Mouse (Mus musculus): ENCODE results near the gene D5Ertd579e. TPM values are rescaled to one million over a fixed set of nuclear protein-coding genes. Genes with fewer than 3 reads are reported as not detected.

The D5Ertd579e gene
- polyA plus RNA-seq, 1 experiment from 2014 or later = 30.2 TPM

GRCm38 (mm10) chr5:36698067-36698670 is 2.3 kb upstream of the D5Ertd579e start:
- Histone ChIP-seq H3K9me3 (replicated peaks; ENCODE audit: control insufficient read depth, low read length) (no peaks in the 10 kb centered on the region), H3K4me1 (ENCODE audit: control insufficient read depth, insufficient read depth, low read length) (peaks cover 8% of the 10 kb centered on the region), H3K27ac (ENCODE audit: low read depth, low read length) (no peak overlapping the region), H3K9ac (ENCODE audit: low read length) (no peak overlapping the region), H3K4me2 (ENCODE audit: low read length) (no peak overlapping the region), H3K36me3 (ENCODE audit: control insufficient read depth, insufficient read depth, low read length) (no peaks in the 10 kb centered on the region), H3K4me3 (ENCODE audit: low read depth, low read length) (no peak overlapping the region), H3K27me3 (replicated peaks; ENCODE audit: control insufficient read depth, insufficient read depth, low read length) (no peaks in the 10 kb centered on the region)
- 81% methylated on average over 7 of the region's 7 CpGs for WGBS
- DNase-seq (ENCODE audit: low spot score) (no peak), ATAC-seq (no peak)

- DNase-seq (ENCODE audit: low spot score) (peak; percentile 7), ATAC-seq (no peak)
- peak overlapping the region; percentile 89 for H3K9ac ChIP-seq (ENCODE audit: low read length)
- WGBS = 80% methylated on average over 11 of the region's 11 CpGs
- no peaks in the 10 kb centered on the region for H3K36me3 ChIP-seq (ENCODE audit: control insufficient read depth, insufficient read depth, low read length)
- no peaks in the 10 kb centered on the region for H3K9me3 ChIP-seq (replicated peaks; ENCODE audit: control insufficient read depth, low read length)
- no peaks in the 10 kb centered on the region for H3K27me3 ChIP-seq (replicated peaks; ENCODE audit: control insufficient read depth, insufficient read depth, low read length)
- peaks cover 8% of the 10 kb centered on the region for H3K4me1 ChIP-seq (ENCODE audit: control insufficient read depth, insufficient read depth, low read length)
- peak overlapping the region; percentile 76; the same call in 1 of the 2 replicates for H3K4me3 ChIP-seq (ENCODE audit: low read depth, low read length)
- peak overlapping the region; percentile 74 for H3K4me2 ChIP-seq (ENCODE audit: low read length)
- H3K27ac ChIP-seq (ENCODE audit: low read depth, low read length) = no peak overlapping the region
Observed at GRCm38 (mm10) chr5:36696504-36697300, 878 bp upstream of the D5Ertd579e start.

- DNase-seq (ENCODE audit: low spot score) (peak; percentile 25), ATAC-seq (no peak)
- H3K9me3 ChIP-seq (replicated peaks; ENCODE audit: control insufficient read depth, low read length) = no peaks in the 10 kb centered on the region
- H3K4me1 ChIP-seq (ENCODE audit: control insufficient read depth, insufficient read depth, low read length) = peaks cover 8% of the 10 kb centered on the region
- H3K4me3 ChIP-seq (ENCODE audit: low read depth, low read length) = peak overlapping the region; percentile 76
- no peaks in the 10 kb centered on the region for H3K36me3 ChIP-seq (ENCODE audit: control insufficient read depth, insufficient read depth, low read length)
- WGBS = 5% methylated on average over 14 of the region's 14 CpGs
- H3K27me3 ChIP-seq (replicated peaks; ENCODE audit: control insufficient read depth, insufficient read depth, low read length) = no peaks in the 10 kb centered on the region
- peak overlapping the region; percentile 93 for H3K4me2 ChIP-seq (ENCODE audit: low read length)
- H3K27ac ChIP-seq (ENCODE audit: low read depth, low read length) = peak overlapping the region; percentile 91
- peak overlapping the region; percentile 89 for H3K9ac ChIP-seq (ENCODE audit: low read length)
Observed at GRCm38 (mm10) chr5:36695005-36695404, 819 bp downstream of the D5Ertd579e start.

- DNase-seq (ENCODE audit: low spot score) (no peak), ATAC-seq (no peak)
- H3K4me3 ChIP-seq (ENCODE audit: low read depth, low read length) = no peak overlapping the region
- H3K27me3 ChIP-seq (replicated peaks; ENCODE audit: control insufficient read depth, insufficient read depth, low read length) = no peaks in the 10 kb centered on the region
- H3K9me3 ChIP-seq (replicated peaks; ENCODE audit: control insufficient read depth, low read length) = no peaks in the 10 kb centered on the region
- H3K4me1 ChIP-seq (ENCODE audit: control insufficient read depth, insufficient read depth, low read length) = peaks cover 8% of the 10 kb centered on the region
- no peak overlapping the region for H3K4me2 ChIP-seq (ENCODE audit: low read length)
- 93% methylated on average over 2 of the region's 2 CpGs for WGBS
- H3K36me3 ChIP-seq (ENCODE audit: control insufficient read depth, insufficient read depth, low read length) = no peaks in the 10 kb centered on the region
- 0 out of 2 replicates have a peak overlapping the region, but pooled peaks have one; percentile 25 for H3K9ac ChIP-seq (ENCODE audit: low read length)
- H3K27ac ChIP-seq (ENCODE audit: low read depth, low read length) = no peak overlapping the region
Observed at GRCm38 (mm10) chr5:36693651-36694050, 2.2 kb downstream of the D5Ertd579e start.

- no peak overlapping the region for H3K4me2 ChIP-seq (ENCODE audit: low read length)
- no peak overlapping the region for H3K9ac ChIP-seq (ENCODE audit: low read length)
- H3K36me3 ChIP-seq (ENCODE audit: control insufficient read depth, insufficient read depth, low read length) = peaks cover 6% of the 10 kb centered on the region; the same call in 1 of the 2 replicates
- H3K27me3 ChIP-seq (replicated peaks; ENCODE audit: control insufficient read depth, insufficient read depth, low read length) = no peaks in the 10 kb centered on the region
- H3K4me3 ChIP-seq (ENCODE audit: low read depth, low read length) = no peak overlapping the region
- peaks cover 8% of the 10 kb centered on the region for H3K4me1 ChIP-seq (ENCODE audit: control insufficient read depth, insufficient read depth, low read length)
- H3K27ac ChIP-seq (ENCODE audit: low read depth, low read length) = no peak overlapping the region
- DNase-seq (ENCODE audit: low spot score) (no peak), ATAC-seq (no peak)
- no peaks in the 10 kb centered on the region for H3K9me3 ChIP-seq (replicated peaks; ENCODE audit: control insufficient read depth, low read length)
- 93% methylated on average over 1 of the region's 1 CpGs for WGBS
Observed at GRCm38 (mm10) chr5:36691423-36691822, 4.4 kb downstream of the D5Ertd579e start.

GRCm38 (mm10) chr5:36685170-36685569 is 10.7 kb downstream of the D5Ertd579e start:
- no peak for DNase-seq (ENCODE audit: low spot score)
- H3K27ac ChIP-seq (ENCODE audit: low read depth, low read length) = no peak overlapping the region
- no peaks in the 10 kb centered on the region for H3K27me3 ChIP-seq (replicated peaks; ENCODE audit: control insufficient read depth, insufficient read depth, low read length)
- H3K36me3 ChIP-seq (ENCODE audit: control insufficient read depth, insufficient read depth, low read length) = peaks cover 6% of the 10 kb centered on the region; the same call in 1 of the 2 replicates
- H3K4me2 ChIP-seq (ENCODE audit: low read length) = no peak overlapping the region
- no peaks in the 10 kb centered on the region for H3K4me1 ChIP-seq (ENCODE audit: control insufficient read depth, insufficient read depth, low read length)
- H3K4me3 ChIP-seq (ENCODE audit: low read depth, low read length) = no peak overlapping the region
- no peak overlapping the region for H3K9ac ChIP-seq (ENCODE audit: low read length)
- ATAC-seq = no peak
- WGBS = 96% methylated on average over 4 of the region's 4 CpGs
- no peaks in the 10 kb centered on the region for H3K9me3 ChIP-seq (replicated peaks; ENCODE audit: control insufficient read depth, low read length)

GRCm38 (mm10) chr5:36683586-36683985 is 12.2 kb downstream of the D5Ertd579e start:
- WGBS = 100% methylated on average over 1 of the region's 1 CpGs
- Histone ChIP-seq H3K4me1 (ENCODE audit: control insufficient read depth, insufficient read depth, low read length) (no peaks in the 10 kb centered on the region; the same call in 1 of the 2 replicates), H3K4me3 (ENCODE audit: low read depth, low read length) (no peak overlapping the region), H3K36me3 (ENCODE audit: control insufficient read depth, insufficient read depth, low read length) (peaks cover 6% of the 10 kb centered on the region; the same call in 1 of the 2 replicates), H3K9me3 (replicated peaks; ENCODE audit: control insufficient read depth, low read length) (no peaks in the 10 kb centered on the region), H3K27me3 (replicated peaks; ENCODE audit: control insufficient read depth, insufficient read depth, low read length) (no peaks in the 10 kb centered on the region), H3K4me2 (ENCODE audit: low read length) (no peak overlapping the region), H3K9ac (ENCODE audit: low read length) (no peak overlapping the region), H3K27ac (ENCODE audit: low read depth, low read length) (no peak overlapping the region)
- ATAC-seq = no peak
- no peak for DNase-seq (ENCODE audit: low spot score)

- Histone ChIP-seq H3K9ac (ENCODE audit: low read length) (no peak overlapping the region), H3K9me3 (replicated peaks; ENCODE audit: control insufficient read depth, low read length) (no peaks in the 10 kb centered on the region), H3K4me1 (ENCODE audit: control insufficient read depth, insufficient read depth, low read length) (no peaks in the 10 kb centered on the region; the same call in 1 of the 2 replicates)
Observed at GRCm38 (mm10) chr5:36681219-36681618, 14.6 kb downstream of the D5Ertd579e start.

More at GRCm38 (mm10) chr5:36681219-36681618, 14.6 kb downstream of the D5Ertd579e start:
- Histone ChIP-seq H3K4me3 (ENCODE audit: low read depth, low read length) (no peak overlapping the region), H3K27ac (ENCODE audit: low read depth, low read length) (no peak overlapping the region), H3K36me3 (ENCODE audit: control insufficient read depth, insufficient read depth, low read length) (no peaks in the 10 kb centered on the region), H3K4me2 (ENCODE audit: low read length) (no peak overlapping the region), H3K27me3 (replicated peaks; ENCODE audit: control insufficient read depth, insufficient read depth, low read length) (no peaks in the 10 kb centered on the region)
- ATAC-seq (no peak), DNase-seq (ENCODE audit: low spot score) (no peak)
